Mouse (Mus musculus) lung, embryonic 14.5 days (tissue): ENCODE measurements around the gene Saxo1. TPM values are rescaled to one million over a fixed set of nuclear protein-coding genes. Genes with fewer than 3 reads are reported as not detected.
A peak's percentile ranks its signal among the peaks of the same experiment; 100 is the strongest.

Experiments used
- ATAC-seq: fragments of 200-750 bp; cut with Nextera tagmentation; 2 replicates; pipeline ENCODE4 v1.8.0; 2017; ENCODE audit warnings: mild to moderate bottlenecking, moderate TSS enrichment, moderate library complexity; ENCODE audit not compliant: insufficient read depth
- DNase-seq: peaks from one replicate; pipeline ENCODE4 v3.0.0-alpha.2; 2015
- H3K27ac ChIP-seq: fragments of 300-500 bp; sonication (generic); 2 replicates; pipeline ENCODE4 v1.5.1; 2014; ENCODE audit warnings: low read depth, mild to moderate bottlenecking, moderate library complexity
- H3K27me3 ChIP-seq: fragments of 300-500 bp; sonication (generic); 2 replicates; pipeline ENCODE4 v1.6.1; 2014; ENCODE audit warnings: low read length, control low read depth; ENCODE audit not compliant: insufficient read depth
- H3K36me3 ChIP-seq: fragments of 300-500 bp; sonication (generic); 2 replicates; pipeline ENCODE4 v1.6.1; 2014; ENCODE audit warnings: control low read depth; ENCODE audit not compliant: insufficient read depth
- H3K4me1 ChIP-seq: fragments of 300-500 bp; sonication (generic); 2 replicates; pipeline ENCODE4 v1.6.1; 2014; ENCODE audit warnings: antibody characterized with exemption, control low read depth; ENCODE audit not compliant: insufficient read depth
- H3K4me2 ChIP-seq: fragments of 300-500 bp; sonication (generic); 2 replicates; pipeline ENCODE4 v1.6.1; 2014; ENCODE audit warnings: mild to moderate bottlenecking
- H3K4me3 ChIP-seq: fragments of 300-500 bp; sonication (generic); 2 replicates; pipeline ENCODE4 v1.5.1; 2014; ENCODE audit warnings: low read depth, low read length
- H3K9ac ChIP-seq: fragments of 300-500 bp; sonication (generic); 2 replicates; pipeline ENCODE4 v1.6.1; 2014
- H3K9me3 ChIP-seq: fragments of 300-500 bp; sonication (generic); 2 replicates; pipeline ENCODE4 v1.6.1; 2016; ENCODE audit warnings: low read depth, low read length, control low read depth
- CTCF ChIP-seq: IDR thresholded peaks from 2 replicates; pipeline ENCODE4 v1.5.1; 2016; ENCODE audit warnings: antibody characterized with exemption, low read depth
- WGBS: fragments of 180-500 bp; shearing (Covaris S2); extraction: QIAGEN DNeasy Blood & Tissue Kit; methylation state at CpG from one replicate; pipeline ENCODE4 v1.1.7; 2014; 5-methylcytosine and 5-hydroxymethylcytosine counted together
- polyA plus RNA-seq: library from polyadenylated mRNA; unstranded; fragments of >200 nt; fragmentation: Nextera tagmentation; extraction: Ambion mirVana; gene quantifications from 2 replicates; pipeline ENCODE4 v1.2.1, GENCODE M21; 2014

The Saxo1 gene
- polyA plus RNA-seq, 1 experiment from 2014 or later: not detected

DNA sequence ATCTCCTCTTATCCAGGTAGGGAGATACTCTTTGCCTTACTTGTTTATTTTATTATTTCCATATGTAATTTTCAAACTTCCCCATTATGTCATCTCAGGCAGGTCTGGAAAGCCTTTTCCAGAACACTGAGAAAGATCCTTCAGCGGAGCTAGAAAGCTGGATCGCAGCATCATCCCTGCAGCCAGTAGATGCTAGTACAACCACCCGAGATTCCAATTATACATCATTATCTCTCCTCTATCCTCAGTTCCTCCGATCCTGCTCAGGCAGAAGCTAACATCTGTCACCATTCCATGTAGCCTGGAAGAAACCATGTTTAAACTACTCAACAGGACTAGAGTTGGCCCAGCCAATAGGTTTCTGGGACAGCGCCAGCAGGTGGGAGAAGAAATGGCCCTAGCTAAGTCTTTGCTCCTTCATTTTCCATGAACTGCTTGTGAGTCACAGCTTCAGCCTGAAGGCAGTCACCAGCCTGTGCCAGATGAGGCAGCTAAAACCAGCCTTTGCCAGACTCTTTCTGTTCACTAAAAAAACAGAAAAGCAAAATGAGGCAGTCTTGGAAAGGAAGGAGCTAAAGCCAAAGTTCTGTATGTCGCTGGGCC lies 75.0 kb downstream of the Saxo1 start:
- Histone ChIP-seq H3K4me1 (no peaks in the 10 kb centered on the region), H3K27ac (no peak overlapping the region), H3K4me3 (no peak overlapping the region), H3K9me3 (no peaks in the 10 kb centered on the region), H3K9ac (no peak overlapping the region), H3K4me2 (no peak overlapping the region), H3K36me3 (no peaks in the 10 kb centered on the region), H3K27me3 (no peaks in the 10 kb centered on the region)
- DNase-seq: no peak
- ATAC-seq: no peak
- TF ChIP-seq CTCF: no peak
- WGBS: 86% methylated on average over 6 of the region's 6 CpGs

DNA sequence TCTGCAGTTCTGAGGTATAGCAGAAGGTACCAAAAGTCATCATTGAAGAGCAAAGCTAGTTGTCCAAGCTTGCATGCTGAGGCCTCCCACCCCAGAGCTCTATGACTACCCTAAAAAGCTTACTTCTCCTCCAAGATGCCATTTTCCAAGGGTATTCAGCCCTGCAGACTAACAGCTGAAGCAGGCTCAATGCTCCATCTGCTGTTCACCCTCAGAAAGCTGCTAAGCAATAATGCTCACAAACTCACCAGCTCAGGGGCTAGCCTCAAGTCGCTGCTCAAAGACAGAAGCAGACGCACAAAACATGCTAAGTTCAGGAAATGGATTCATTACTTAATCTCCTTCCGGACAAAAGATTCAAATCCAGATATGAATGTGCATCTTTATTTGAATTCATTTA lies 77.2 kb downstream of the Saxo1 start:
- 78% methylated on average over 3 of the region's 3 CpGs for WGBS
- DNase-seq: peak; percentile 48

DNA sequence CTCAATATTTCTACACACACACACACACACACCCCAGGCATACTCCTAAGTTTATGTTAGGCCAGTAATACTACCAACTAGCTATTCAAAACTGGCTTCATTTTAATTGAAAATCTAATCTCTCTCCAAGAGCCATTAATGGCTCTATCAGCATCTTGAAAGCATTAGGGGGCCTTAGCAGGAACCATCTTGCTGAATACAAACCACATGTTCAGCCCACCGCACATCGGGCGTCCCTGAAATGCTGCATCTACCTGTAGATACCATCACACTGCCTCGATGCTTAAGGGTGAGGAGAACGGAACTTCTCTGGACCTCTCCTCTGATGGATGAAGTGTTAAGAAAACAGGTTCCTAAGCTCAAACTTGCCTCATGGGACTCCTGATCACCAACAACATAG lies 93.3 kb downstream of the Saxo1 start:
- ATAC-seq (no peak), DNase-seq (no peak)
- Histone ChIP-seq H3K36me3 (no peaks in the 10 kb centered on the region), H3K27me3 (no peaks in the 10 kb centered on the region), H3K4me1 (no peaks in the 10 kb centered on the region), H3K9me3 (no peaks in the 10 kb centered on the region), H3K9ac (no peak overlapping the region), H3K4me3 (no peak overlapping the region), H3K27ac (no peak overlapping the region), H3K4me2 (no peak overlapping the region)
- WGBS: 85% methylated on average over 5 of the region's 5 CpGs
- no peak for TF ChIP-seq CTCF

More for the DNA sequence above, 77.2 kb downstream of the Saxo1 start:
- ATAC-seq: no peak
- no peak overlapping the region for H3K27ac ChIP-seq
- no peaks in the 10 kb centered on the region for H3K9me3 ChIP-seq
- no peak overlapping the region for H3K4me3 ChIP-seq
- TF ChIP-seq CTCF: peak; percentile 45
- H3K4me1 ChIP-seq: no peaks in the 10 kb centered on the region
- no peak overlapping the region for H3K9ac ChIP-seq
- H3K4me2 ChIP-seq: no peak overlapping the region
- no peaks in the 10 kb centered on the region for H3K36me3 ChIP-seq
- H3K27me3 ChIP-seq: no peaks in the 10 kb centered on the region

DNA sequence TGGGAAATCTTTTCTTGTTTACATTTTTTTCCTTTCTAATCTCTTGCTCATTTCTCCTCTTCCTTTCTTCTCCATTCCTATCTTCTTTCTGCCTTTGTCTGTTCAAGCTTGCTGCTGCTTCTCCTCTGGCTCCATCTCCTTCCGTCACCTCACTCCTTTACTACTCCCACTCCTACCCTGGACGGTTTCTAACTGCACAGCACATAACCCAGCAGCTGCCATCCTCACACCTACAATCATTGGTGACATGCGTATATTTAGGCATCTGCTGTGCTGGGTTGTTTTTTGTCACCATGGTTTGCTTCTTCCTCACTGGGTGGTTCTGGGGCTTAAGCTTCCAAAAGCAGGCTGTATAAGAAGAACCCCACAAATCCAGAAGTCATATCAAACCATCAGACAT lies 107.7 kb downstream of the Saxo1 start:
- Histone ChIP-seq H3K4me1 (no peaks in the 10 kb centered on the region), H3K9me3 (no peaks in the 10 kb centered on the region), H3K9ac (no peak overlapping the region), H3K27me3 (no peaks in the 10 kb centered on the region), H3K27ac (no peak overlapping the region), H3K4me3 (no peak overlapping the region), H3K36me3 (no peaks in the 10 kb centered on the region), H3K4me2 (no peak overlapping the region)
- ATAC-seq (no peak), DNase-seq (no peak)
- 65% methylated on average over 3 of the region's 3 CpGs for WGBS
- no peak for TF ChIP-seq CTCF

DNA sequence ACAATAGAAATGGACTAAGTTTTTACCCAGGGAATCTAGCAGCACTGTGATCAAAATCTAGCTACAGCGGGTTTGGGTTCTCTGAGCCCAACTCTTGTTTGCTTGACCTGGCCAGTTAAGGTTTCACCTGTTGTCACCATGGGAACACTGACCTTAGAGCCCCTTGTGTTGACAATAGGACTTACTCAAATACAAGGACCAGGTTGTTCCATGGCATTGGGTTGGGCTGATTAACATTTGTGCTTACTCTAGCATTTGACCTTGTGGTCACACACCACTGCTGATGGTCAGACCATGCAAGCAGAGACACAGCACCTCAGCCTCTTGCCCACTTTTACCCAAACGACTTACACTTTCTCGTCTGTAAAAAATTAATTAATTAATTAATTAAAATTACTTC lies 121.8 kb downstream of the Saxo1 start:
- H3K4me1 ChIP-seq: no peaks in the 10 kb centered on the region
- 67% methylated on average over 3 of the region's 3 CpGs for WGBS

DNA sequence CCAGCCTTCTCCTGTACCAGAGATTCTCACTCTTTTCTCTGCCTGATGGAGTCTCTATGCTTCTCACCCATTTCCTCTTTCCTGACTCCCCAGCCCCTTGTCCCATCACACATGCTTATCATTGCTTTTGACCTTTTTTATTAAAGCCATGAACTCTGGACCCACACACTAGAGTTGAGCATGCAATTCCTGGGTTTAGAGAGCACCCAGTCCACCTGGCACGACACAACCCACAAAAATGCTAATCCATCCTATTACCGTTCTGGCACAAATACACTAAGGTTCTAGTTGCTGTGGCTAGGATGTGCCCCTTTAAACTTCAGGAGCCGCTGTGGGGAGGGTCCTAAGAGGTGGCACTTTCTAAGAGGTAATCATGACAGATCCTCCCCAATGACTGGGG lies 122.5 kb downstream of the Saxo1 start:
- H3K27ac ChIP-seq: no peak overlapping the region
- no peaks in the 10 kb centered on the region for H3K27me3 ChIP-seq
- no peak overlapping the region for H3K9ac ChIP-seq
- ATAC-seq (no peak), DNase-seq (no peak)
- WGBS: 77% methylated on average over 3 of the region's 3 CpGs
- no peaks in the 10 kb centered on the region for H3K36me3 ChIP-seq
- no peaks in the 10 kb centered on the region for H3K9me3 ChIP-seq
- no peaks in the 10 kb centered on the region for H3K4me1 ChIP-seq
- no peak overlapping the region for H3K4me2 ChIP-seq
- TF ChIP-seq CTCF: no peak
- no peak overlapping the region for H3K4me3 ChIP-seq

More for the DNA sequence above, 121.8 kb downstream of the Saxo1 start:
- ATAC-seq (no peak), DNase-seq (no peak)
- no peak for TF ChIP-seq CTCF
- H3K9ac ChIP-seq: no peak overlapping the region
- H3K9me3 ChIP-seq: no peaks in the 10 kb centered on the region
- no peaks in the 10 kb centered on the region for H3K36me3 ChIP-seq
- H3K27me3 ChIP-seq: no peaks in the 10 kb centered on the region
- no peak overlapping the region for H3K4me2 ChIP-seq
- no peak overlapping the region for H3K27ac ChIP-seq
- H3K4me3 ChIP-seq: no peak overlapping the region

DNA sequence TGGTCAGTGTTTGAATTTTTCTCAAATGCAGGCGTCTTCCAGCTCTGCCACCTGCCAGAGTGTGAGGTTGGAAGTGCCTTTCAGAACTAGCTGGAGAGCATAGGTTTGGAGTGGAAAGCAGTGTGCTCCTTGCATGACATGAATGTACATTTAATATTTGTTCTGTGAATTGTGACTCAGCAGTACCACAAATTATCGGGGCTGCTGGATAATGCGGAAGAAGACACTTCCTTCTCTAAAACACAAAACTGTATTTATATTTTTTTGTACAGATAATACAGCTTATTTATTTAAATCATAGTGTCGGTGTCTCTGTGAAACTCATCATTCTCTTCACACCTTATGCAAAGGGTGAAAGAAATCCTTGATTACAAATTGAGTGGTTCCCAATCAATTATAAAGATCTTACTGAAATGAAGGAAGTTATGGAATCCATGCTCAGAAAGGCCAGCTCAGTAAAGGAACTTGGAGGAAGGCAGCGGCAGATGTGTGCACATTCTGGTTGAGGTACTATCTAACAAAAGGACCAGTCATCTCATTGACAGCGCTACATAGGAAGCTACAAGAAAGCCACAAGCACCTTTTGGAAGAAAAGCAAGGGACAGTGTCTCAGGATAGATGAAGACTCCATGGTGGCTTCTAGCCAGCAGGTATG lies 129.9 kb downstream of the Saxo1 start:
- TF ChIP-seq CTCF: no peak
- Histone ChIP-seq H3K27me3 (no peaks in the 10 kb centered on the region), H3K27ac (no peak overlapping the region), H3K4me1 (no peaks in the 10 kb centered on the region), H3K4me3 (no peak overlapping the region), H3K4me2 (no peak overlapping the region), H3K36me3 (no peaks in the 10 kb centered on the region), H3K9me3 (no peaks in the 10 kb centered on the region), H3K9ac (no peak overlapping the region)
- 70% methylated on average over 6 of the region's 6 CpGs for WGBS
- no peak for ATAC-seq
- DNase-seq: no peak
